Mouse (Mus musculus) spleen, adult 2 months (tissue): ENCODE results near the gene Eln.

Experiments
- CTCF ChIP-seq: fragments of 200-500 bp; IDR thresholded peaks from 2 replicates; pipeline ENCODE4 v1.5.1; 2011; ENCODE audit warnings: mild to moderate bottlenecking, inconsistent platforms; ENCODE audit not compliant: insufficient read depth, insufficient read length, insufficient replicate concordance; ENCODE audit errors: extremely low read depth
- POLR2A ChIP-seq: fragments of 200-500 bp; IDR thresholded peaks from 2 replicates; pipeline ENCODE4 v1.6.1; 2011; ENCODE audit warnings: low read depth, low read length, inconsistent platforms

DNA sequence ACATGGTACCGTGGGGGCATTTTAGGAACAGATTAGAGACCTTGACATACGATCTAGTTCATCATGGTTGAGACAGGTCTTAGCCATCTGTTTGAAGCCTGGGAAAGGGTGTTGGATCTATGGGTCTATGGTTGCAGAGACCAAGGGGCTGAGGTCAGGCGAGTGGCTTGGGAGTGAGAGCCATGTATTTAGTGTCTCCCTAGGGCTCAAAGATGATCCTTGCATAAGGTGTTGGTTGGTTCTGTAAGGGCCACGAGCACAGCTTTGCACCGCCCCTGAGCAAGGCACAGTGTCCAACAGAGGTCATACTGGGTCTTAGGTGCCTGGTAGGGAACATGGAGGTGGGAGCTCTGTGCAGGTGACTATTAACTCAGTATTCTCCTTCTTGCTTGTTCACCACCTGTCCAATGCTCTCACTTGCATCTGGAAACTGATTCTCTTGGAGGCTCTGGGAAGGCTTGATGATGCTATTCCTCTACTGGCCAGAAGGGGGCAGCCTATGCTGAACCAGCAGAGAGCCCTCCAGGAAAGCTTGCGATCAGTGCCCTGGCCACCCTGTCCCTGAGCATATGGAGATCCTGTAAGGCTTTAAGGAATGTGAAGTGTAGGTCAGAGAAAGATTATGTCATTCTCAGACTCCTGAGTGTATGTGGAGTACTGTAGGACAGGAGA, 960 bp upstream of the Eln start:
- no peak for TF ChIP-seq POLR2A
- TF ChIP-seq CTCF, result peak; percentile 58; the same call in 1 of the 2 replicates
